Mouse (Mus musculus) embryo, embryonic 11.5 days (tissue): ENCODE data around the gene Pdcd1.
"Not testable (repeated sequence)": the region's sequence is repeated elsewhere in the genome, so short reads cannot be mapped to it uniquely, and the experiment has no call there.

ENCODE experiments used
- DNase-seq: peaks from one replicate; pipeline ENCODE4 v3.0.0-alpha.2; 2012; ENCODE audit warnings: low read depth, low spot score

Gene Pdcd1

GRCm38 (mm10) chr1:94028741-94029140 is 23.6 kb downstream of the Pdcd1 start:
- DNase-seq: no peak

GRCm38 (mm10) chr1:94027506-94028108 is 24.7 kb downstream of the Pdcd1 start:
- DNase-seq: no peak

GRCm38 (mm10) chr1:94020151-94020550 is 32.2 kb downstream of the Pdcd1 start, which contains the start of gene Neu4:
Gene Neu4, plus strand, starts transcription at chr1:94020451.
- no peak for DNase-seq

GRCm38 (mm10) chr1:94011643-94012042 is 40.7 kb downstream of the Pdcd1 start:
- DNase-seq: no peak

- DNase-seq: not testable (repeated sequence)
Measured at GRCm38 (mm10) chr1:94008826-94009225, 43.5 kb downstream of the Pdcd1 start.

- DNase-seq: not testable (repeated sequence)
Measured at GRCm38 (mm10) chr1:94005954-94006506, 46.3 kb downstream of the Pdcd1 start.

- DNase-seq: no peak
Measured at GRCm38 (mm10) chr1:94001023-94001422, 51.3 kb downstream of the Pdcd1 start.

- DNase-seq: not testable (repeated sequence)
Measured at GRCm38 (mm10) chr1:93991491-93991890, 60.9 kb downstream of the Pdcd1 start.

GRCm38 (mm10) chr1:93991068-93991467 is 61.3 kb downstream of the Pdcd1 start:
- not testable (repeated sequence) for DNase-seq

GRCm38 (mm10) chr1:93990209-93990608 is 62.1 kb downstream of the Pdcd1 start, which contains the start of gene Gal3st2c:
Gene Gal3st2c, plus strand, starts transcription at chr1:93990509.
- not testable (repeated sequence) for DNase-seq

- no peak for DNase-seq
Measured at GRCm38 (mm10) chr1:93988786-93989185, 63.6 kb downstream of the Pdcd1 start.
